10 mouse cellular contexts compared by ENCODE assay signal in the genomic region with DNA sequence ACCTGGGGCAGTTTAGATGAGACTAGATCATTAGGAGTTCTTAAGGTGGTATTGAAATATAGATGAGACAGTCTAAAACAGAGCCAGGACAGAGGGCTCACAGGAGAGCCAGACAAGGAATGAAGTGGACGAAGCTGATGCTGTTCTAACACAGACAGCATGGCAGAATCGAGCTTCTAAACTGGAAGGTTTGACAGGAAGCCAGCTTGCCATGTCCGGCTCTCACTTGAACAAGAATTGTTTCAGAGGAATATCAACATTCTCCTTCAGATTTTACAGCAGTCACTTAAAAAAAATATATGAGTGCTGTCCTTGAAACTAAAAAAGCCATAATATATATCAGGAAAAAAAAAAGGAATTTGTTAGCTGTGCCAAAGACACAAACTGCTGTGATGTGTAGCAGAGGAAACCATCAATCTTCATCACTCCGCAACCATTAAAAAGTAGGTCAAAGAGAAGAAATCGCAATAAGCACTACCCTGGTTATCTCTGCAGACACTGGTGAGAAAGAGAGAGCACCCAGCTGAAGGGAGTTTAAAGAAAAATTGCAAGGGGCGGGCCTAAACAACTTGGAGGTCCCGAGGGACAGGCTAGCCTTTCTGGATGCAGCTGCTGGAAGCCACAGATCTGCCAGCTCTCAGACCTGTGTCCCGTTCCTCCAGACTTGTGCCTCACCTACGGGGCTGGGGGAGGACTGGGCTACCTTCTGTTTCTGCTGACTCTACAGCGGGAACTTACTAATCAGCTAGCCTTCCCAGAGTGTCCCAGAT.
DNase-seq lines count a peak whose midpoint lies in the region; ATAC-seq and TF ChIP-seq lines count a peak whose summit lies in the region.
"Had no signal": no experiment of that assay in that cellular context is flagged by ENCODE, and none has a peak within 500 bp of the region (broad histone marks: within the 10 kb centered on the region; RNA-seq: fewer than 3 reads in every experiment).

No protein-coding gene starts in this region.

- no peak for TF ChIP-seq POLR2A in cerebellum, adult 2 months (IDR thresholded peaks at IDR 0.05; ENCODE audit: borderline replicate concordance, insufficient read depth, low read length)

- no peak overlapping the region for H3K4me3 ChIP-seq in midbrain, embryonic 11.5 days (ENCODE audit: low read depth, low read length)
- H3K4me3 ChIP-seq in midbrain, embryonic 16.5 days (ENCODE audit: low read depth, low read length) = no peak overlapping the region
- no peak overlapping the region for H3K4me3 ChIP-seq in stomach, postnatal 0 days (ENCODE audit: low read depth, low read length)
- H3K4me3 ChIP-seq in cerebellum, adult 2 months (replicated peaks; ENCODE audit: insufficient read depth, low read depth, low read length) = no peak overlapping the region
- H3K4me3 ChIP-seq: erythroblast, embryonic 14.5 days had no signal

- peak; percentile 31 for DNase-seq in adrenal gland, postnatal 10 days
- DNase-seq in adrenal gland, postnatal 25 days = no peak
- DNase-seq in midbrain, embryonic 11.5 days (ENCODE audit: low spot score, missing footprints) = peak; percentile 61
- peak; percentile 23 to 28 for DNase-seq in kidney, postnatal 36 days
- DNase-seq in stomach, postnatal 0 days (ENCODE audit: low spot score) = no peak
- DNase-seq in cerebellum, adult 2 months = no peak
- no peak for DNase-seq in layer of hippocampus, adult 8-10 months (ENCODE audit: low spot score in 2 of 2)

- no peaks in the 10 kb centered on the region for H3K9me3 ChIP-seq in midbrain, embryonic 11.5 days (ENCODE audit: control insufficient read depth, low read length)
- no peaks in the 10 kb centered on the region for H3K9me3 ChIP-seq in midbrain, embryonic 16.5 days (replicated peaks; ENCODE audit: control insufficient read depth, low read length, poor library complexity, severe bottlenecking)
- H3K9me3 ChIP-seq in stomach, postnatal 0 days (ENCODE audit: control insufficient read depth, low read length) = no peaks in the 10 kb centered on the region

- no peak overlapping the region for H3K9ac ChIP-seq in midbrain, embryonic 11.5 days (ENCODE audit: low read length)
- H3K9ac ChIP-seq in midbrain, embryonic 16.5 days (ENCODE audit: low read depth, low read length) = no peak overlapping the region
- no peak overlapping the region for H3K9ac ChIP-seq in stomach, postnatal 0 days (ENCODE audit: low read length)

- no peak for TF ChIP-seq EP300 in stomach, postnatal 0 days (optimal IDR thresholded peaks at IDR 0.05)

- no peaks in the 10 kb centered on the region for H3K36me3 ChIP-seq in midbrain, embryonic 11.5 days (ENCODE audit: control insufficient read depth, insufficient read depth, low read length)
- no peaks in the 10 kb centered on the region for H3K36me3 ChIP-seq in midbrain, embryonic 16.5 days (ENCODE audit: control insufficient read depth, insufficient read depth, low read length)
- H3K36me3 ChIP-seq in stomach, postnatal 0 days (ENCODE audit: control insufficient read depth, insufficient read depth, low read length) = no peaks in the 10 kb centered on the region

- no peaks in the 10 kb centered on the region for H3K27me3 ChIP-seq in midbrain, embryonic 11.5 days (ENCODE audit: control insufficient read depth, insufficient read depth, low read length)
- no peaks in the 10 kb centered on the region for H3K27me3 ChIP-seq in midbrain, embryonic 16.5 days (ENCODE audit: control insufficient read depth, insufficient read depth, low read depth, low read length)
- no peaks in the 10 kb centered on the region for H3K27me3 ChIP-seq in stomach, postnatal 0 days (ENCODE audit: control insufficient read depth, insufficient read depth, low read length)
- H3K27me3 ChIP-seq in cerebellum, adult 2 months (ENCODE audit: control insufficient read depth, insufficient read depth, low read length) = no peaks in the 10 kb centered on the region; the same call in 1 of the 2 replicates
- H3K27me3 ChIP-seq: Patski had no signal

- no peak overlapping the region for H3K27ac ChIP-seq in midbrain, embryonic 11.5 days (ENCODE audit: low read depth, low read length)
- no peak overlapping the region for H3K27ac ChIP-seq in midbrain, embryonic 16.5 days (ENCODE audit: low read length)
- peak overlapping the region; percentile 49; the same call in 1 of the 2 replicates for H3K27ac ChIP-seq in stomach, postnatal 0 days (replicated peaks)
- no peak overlapping the region for H3K27ac ChIP-seq in cerebellum, adult 2 months (ENCODE audit: insufficient read depth, low read length)

- H3K4me1 ChIP-seq in midbrain, embryonic 11.5 days (ENCODE audit: control insufficient read depth, insufficient read depth, low read length) = no peaks in the 10 kb centered on the region
- no peaks in the 10 kb centered on the region for H3K4me1 ChIP-seq in midbrain, embryonic 16.5 days (ENCODE audit: control insufficient read depth, insufficient read depth, low read length)
- H3K4me1 ChIP-seq in stomach, postnatal 0 days (replicated peaks; ENCODE audit: control insufficient read depth, insufficient read depth) = peaks cover 2% of the 10 kb centered on the region; the same call in 1 of the 2 replicates
- H3K4me1 ChIP-seq in cerebellum, adult 2 months (ENCODE audit: control insufficient read depth, insufficient read depth, low read length) = no peaks in the 10 kb centered on the region

- WGBS in midbrain, embryonic 11.5 days = 76% methylated on average over 10 of the region's 10 CpGs
- WGBS in midbrain, embryonic 16.5 days = 81% methylated on average over 10 of the region's 10 CpGs
- 42% methylated on average over 10 of the region's 10 CpGs for WGBS in stomach, postnatal 0 days
- 60% methylated on average over 10 of the region's 10 CpGs for WGBS in cerebellum, adult 2 months

- H3K4me2 ChIP-seq in midbrain, embryonic 11.5 days = no peak overlapping the region
- no peak overlapping the region for H3K4me2 ChIP-seq in midbrain, embryonic 16.5 days (ENCODE audit: low read length)
- H3K4me2 ChIP-seq in stomach, postnatal 0 days (replicated peaks; ENCODE audit: low read depth) = no peak overlapping the region

- TF ChIP-seq CTCF in stomach, postnatal 0 days (IDR thresholded peaks at IDR 0.05; ENCODE audit: low read depth) = no peak
- no peak for TF ChIP-seq CTCF in cerebellum, adult 2 months (IDR thresholded peaks at IDR 0.05; ENCODE audit: borderline replicate concordance, insufficient read depth, low read depth, low read length)

- no peak for ATAC-seq in midbrain, embryonic 11.5 days (ENCODE audit: low FRiP score)
- no peak for ATAC-seq in midbrain, embryonic 16.5 days
- no peak for ATAC-seq in stomach, postnatal 0 days (ENCODE audit: low FRiP score, low TSS enrichment)
- ATAC-seq: Patski had no signal

Comparison
In these comparisons a context has a peak if more than half of its experiments do, and no peak if none do; other contexts are left out.
1. DNase-seq: peak in adrenal gland, postnatal 10 days (single experiment), midbrain, embryonic 11.5 days (single experiment) and kidney, postnatal 36 days (2 of 2); none in adrenal gland, postnatal 25 days (single experiment), stomach, postnatal 0 days (single experiment), cerebellum, adult 2 months (0 of 2) and layer of hippocampus, adult 8-10 months (0 of 2).